Mouse (Mus musculus): ENCODE data around the gene Pphln1.

Gene Pphln1

GRCm38 (mm10) chr15:93433811-93434210 lies 35.7 kb downstream of the Pphln1 start:
- no peak for DNase-seq (ENCODE audit: low spot score in 2 of 2)

- no peak for DNase-seq (ENCODE audit: low spot score in 2 of 2)
Observed at GRCm38 (mm10) chr15:93435998-93436397, 37.8 kb downstream of the Pphln1 start.

GRCm38 (mm10) chr15:93438663-93439062 lies 40.5 kb downstream of the Pphln1 start:
- DNase-seq (ENCODE audit: low spot score in 2 of 2) = peak; percentile 32 to 57

GRCm38 (mm10) chr15:93442271-93442670 lies 44.1 kb downstream of the Pphln1 start:
- no peak for DNase-seq (ENCODE audit: low spot score in 2 of 2)

- DNase-seq (ENCODE audit: low spot score in 2 of 2) = peak; percentile 18 to 37
Observed at GRCm38 (mm10) chr15:93443676-93444075, 45.5 kb downstream of the Pphln1 start.

GRCm38 (mm10) chr15:93448862-93449261 lies 50.7 kb downstream of the Pphln1 start:
- DNase-seq (ENCODE audit: low spot score in 2 of 2) = no peak

GRCm38 (mm10) chr15:93453296-93453695 lies 55.1 kb downstream of the Pphln1 start:
- no peak for DNase-seq (ENCODE audit: low spot score in 2 of 2)

- DNase-seq (ENCODE audit: low spot score in 2 of 2) = no peak
Observed at GRCm38 (mm10) chr15:93456005-93456404, 57.9 kb downstream of the Pphln1 start.

GRCm38 (mm10) chr15:93459422-93459821 lies 61.3 kb downstream of the Pphln1 start:
- DNase-seq (ENCODE audit: low spot score in 2 of 2) = no peak

GRCm38 (mm10) chr15:93461066-93461465 lies 62.9 kb downstream of the Pphln1 start:
- DNase-seq (ENCODE audit: low spot score in 2 of 2) = no peak

GRCm38 (mm10) chr15:93471651-93472050 lies 73.5 kb downstream of the Pphln1 start:
- DNase-seq (ENCODE audit: low spot score in 2 of 2) = peak in 1 of 2 experiments; percentile 10

GRCm38 (mm10) chr15:93472089-93472488 lies 73.9 kb downstream of the Pphln1 start:
- DNase-seq (ENCODE audit: low spot score in 2 of 2) = peak in 1 of 2 experiments; percentile 13

- no peak for DNase-seq (ENCODE audit: low spot score in 2 of 2)
Observed at GRCm38 (mm10) chr15:93474277-93474676, 76.1 kb downstream of the Pphln1 start.

- DNase-seq (ENCODE audit: low spot score in 2 of 2) = no peak
Observed at GRCm38 (mm10) chr15:93475688-93476087, 77.5 kb downstream of the Pphln1 start.

- no peak for DNase-seq (ENCODE audit: low spot score in 2 of 2)
Observed at GRCm38 (mm10) chr15:93477729-93478128, 79.6 kb downstream of the Pphln1 start.

- no peak for DNase-seq (ENCODE audit: low spot score in 2 of 2)
Observed at GRCm38 (mm10) chr15:93478676-93479075, 80.5 kb downstream of the Pphln1 start.

- DNase-seq (ENCODE audit: low spot score in 2 of 2) = no peak
Observed at GRCm38 (mm10) chr15:93479445-93479844, 81.3 kb downstream of the Pphln1 start.

GRCm38 (mm10) chr15:93481112-93481511 lies 83.0 kb downstream of the Pphln1 start:
- DNase-seq (ENCODE audit: low spot score in 2 of 2) = no peak

GRCm38 (mm10) chr15:93484261-93484710 lies 86.1 kb downstream of the Pphln1 start:
- no peak for DNase-seq (ENCODE audit: low spot score in 2 of 2)

- no peak for DNase-seq (ENCODE audit: low spot score in 2 of 2)
Observed at GRCm38 (mm10) chr15:93485252-93485651, 87.1 kb downstream of the Pphln1 start.

- DNase-seq (ENCODE audit: low spot score in 2 of 2) = no peak
Observed at GRCm38 (mm10) chr15:93486066-93486465, 87.9 kb downstream of the Pphln1 start.

GRCm38 (mm10) chr15:93489597-93489996 lies 91.4 kb downstream of the Pphln1 start:
- DNase-seq (ENCODE audit: low spot score in 2 of 2) = no peak

- no peak for DNase-seq (ENCODE audit: low spot score in 2 of 2)
Observed at GRCm38 (mm10) chr15:93494700-93495099, 96.5 kb downstream of the Pphln1 start.

GRCm38 (mm10) chr15:93499866-93500265 lies 101.7 kb downstream of the Pphln1 start:
- no peak for DNase-seq (ENCODE audit: low spot score in 2 of 2)

All from thymus, postnatal 10 days (tissue).